Mouse (Mus musculus): ENCODE results near the gene Clk3.

Clk3 gene

GRCm38 (mm10) chr9:57765364-57766351 lies at the start of gene Clk3:
Gene Clk3 (minus strand): TSS chr9:57765860.
- DNase-seq = peak; percentile 73

- no peak for DNase-seq
Observed at GRCm38 (mm10) chr9:57814866-57815265, 49.2 kb upstream of the Clk3 start.

- no peak for DNase-seq
Observed at GRCm38 (mm10) chr9:57814014-57814413, 48.4 kb upstream of the Clk3 start.

GRCm38 (mm10) chr9:57811793-57812733 lies 46.4 kb upstream of the Clk3 start:
- DNase-seq = no peak

- peak; percentile 31 for DNase-seq
Observed at GRCm38 (mm10) chr9:57810691-57811090, 45.0 kb upstream of the Clk3 start.

GRCm38 (mm10) chr9:57808771-57809310 lies 43.2 kb upstream of the Clk3 start:
- peak; percentile 38 for DNase-seq

GRCm38 (mm10) chr9:57807174-57807651 lies 41.6 kb upstream of the Clk3 start:
- no peak for DNase-seq

GRCm38 (mm10) chr9:57806066-57806481 lies 40.4 kb upstream of the Clk3 start:
- peak; percentile 31 for DNase-seq

GRCm38 (mm10) chr9:57805087-57805737 lies 39.6 kb upstream of the Clk3 start:
- no peak for DNase-seq

GRCm38 (mm10) chr9:57803839-57804238 lies 38.2 kb upstream of the Clk3 start:
- no peak for DNase-seq

GRCm38 (mm10) chr9:57803047-57803446 lies 37.4 kb upstream of the Clk3 start:
- no peak for DNase-seq

- DNase-seq = no peak
Observed at GRCm38 (mm10) chr9:57800325-57800975, 34.8 kb upstream of the Clk3 start.

GRCm38 (mm10) chr9:57798725-57799253 lies 33.1 kb upstream of the Clk3 start:
- DNase-seq = peak; percentile 14

GRCm38 (mm10) chr9:57797456-57797855 lies 31.8 kb upstream of the Clk3 start:
- DNase-seq = peak; percentile 40

GRCm38 (mm10) chr9:57789733-57790132 lies 24.1 kb upstream of the Clk3 start:
- DNase-seq = no peak

GRCm38 (mm10) chr9:57782656-57783055 lies 17.0 kb upstream of the Clk3 start:
- no peak for DNase-seq

- no peak for DNase-seq
Observed at GRCm38 (mm10) chr9:57775736-57776135, 10.1 kb upstream of the Clk3 start.

GRCm38 (mm10) chr9:57775026-57775425 lies 9.4 kb upstream of the Clk3 start:
- DNase-seq = no peak

- no peak for DNase-seq
Observed at GRCm38 (mm10) chr9:57774168-57774567, 8.5 kb upstream of the Clk3 start.

GRCm38 (mm10) chr9:57773754-57774153 lies 8.1 kb upstream of the Clk3 start:
- DNase-seq = no peak

- DNase-seq = no peak
Observed at GRCm38 (mm10) chr9:57770836-57771235, 5.2 kb upstream of the Clk3 start.
